Mouse (Mus musculus): ENCODE data around the gene Lmo2. TPM values are rescaled to one million over a fixed set of nuclear protein-coding genes. Genes with fewer than 3 reads are reported as not detected.

The Lmo2 gene
- polyA plus RNA-seq (2014; fragmentation: Illumina TruSeq; extraction: RNeasy Lipid Tissue Mini Kit (QIAGEN cat#74804); ENCODE audit: low read depth, low replicate concordance) = 5.4 TPM

DNA sequence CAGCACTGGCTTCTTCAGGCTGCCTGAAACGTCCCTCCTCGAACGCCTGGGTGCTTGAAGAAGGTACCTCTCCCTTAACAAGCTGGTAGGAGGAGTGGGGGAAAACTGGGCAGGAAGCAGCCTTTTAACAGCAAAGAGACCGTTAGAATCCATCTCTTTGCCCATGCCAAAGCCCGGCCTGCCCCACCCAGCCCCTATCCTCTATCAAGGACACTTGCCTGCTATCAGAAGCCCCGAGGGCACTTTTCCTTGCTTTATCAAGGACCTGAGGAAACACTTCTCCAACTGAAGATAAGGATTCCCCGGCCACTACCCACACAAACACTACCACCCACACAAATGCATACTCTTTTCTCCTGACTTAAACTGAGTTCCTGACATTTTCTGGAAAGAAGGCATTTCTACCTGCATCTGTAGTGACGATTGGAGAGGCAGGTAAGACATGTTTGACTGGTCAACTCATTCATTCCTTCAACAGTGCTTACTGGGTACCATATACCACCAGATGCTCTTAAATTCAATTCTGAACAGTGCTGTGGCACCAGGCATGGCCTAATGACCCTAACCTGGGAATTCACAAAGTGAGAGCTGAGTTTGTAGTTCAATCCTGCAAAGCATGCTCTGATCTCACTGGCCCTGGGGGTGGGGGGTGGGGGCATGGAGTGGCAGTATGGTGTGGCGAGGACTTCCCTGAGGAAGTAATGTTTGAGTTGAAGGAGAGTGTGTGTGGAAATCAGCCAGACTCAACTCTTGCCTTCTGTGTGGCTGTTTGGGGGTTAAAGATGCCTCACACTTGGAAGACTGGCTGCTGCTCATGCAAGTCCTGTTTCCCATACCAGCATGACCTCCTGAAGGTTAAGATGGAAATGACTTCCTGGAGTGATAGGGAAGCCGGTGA is at the start of gene Lmo2:
Gene Lmo2 (plus strand): TSS at position 338 of the 898 bp plus-strand sequence.

DNA sequence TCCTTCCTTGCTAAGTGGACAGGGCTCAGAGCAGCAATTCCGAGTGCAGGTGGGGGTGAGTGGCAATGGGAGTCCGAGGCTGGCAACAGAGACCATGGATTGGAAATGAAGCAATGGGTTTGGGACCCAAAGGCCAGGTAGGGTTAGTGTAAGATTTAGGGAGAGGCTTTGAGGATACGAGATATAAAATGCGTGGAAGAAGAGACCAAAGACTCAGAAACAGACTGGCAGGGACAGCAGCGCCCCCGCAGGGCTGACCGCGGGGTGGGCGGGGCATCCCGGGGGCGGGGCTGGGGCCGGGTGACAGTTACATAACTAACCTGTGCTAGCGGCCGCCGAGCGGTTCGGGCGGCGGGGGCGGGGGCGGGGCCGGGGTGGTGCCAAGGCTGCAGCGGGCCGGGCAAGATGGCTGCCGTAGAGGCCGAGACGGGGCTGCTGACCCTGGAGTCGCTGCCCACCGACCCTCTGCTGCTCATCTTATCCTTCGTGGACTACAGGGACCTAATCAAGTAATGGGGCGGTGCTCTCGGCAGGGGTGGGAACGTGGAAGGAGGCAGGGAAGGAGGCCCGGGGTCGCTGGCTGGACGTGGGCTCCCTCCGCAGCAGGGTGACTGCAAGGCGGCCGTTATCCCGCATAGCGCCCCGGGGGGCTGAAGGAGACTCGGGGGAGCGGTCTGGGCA is 69.8 kb downstream of the Lmo2 start, which contains the start of gene Fbxo3:
Gene Fbxo3 (plus strand): TSS at position 264 of the 681 bp plus-strand sequence.

DNA sequence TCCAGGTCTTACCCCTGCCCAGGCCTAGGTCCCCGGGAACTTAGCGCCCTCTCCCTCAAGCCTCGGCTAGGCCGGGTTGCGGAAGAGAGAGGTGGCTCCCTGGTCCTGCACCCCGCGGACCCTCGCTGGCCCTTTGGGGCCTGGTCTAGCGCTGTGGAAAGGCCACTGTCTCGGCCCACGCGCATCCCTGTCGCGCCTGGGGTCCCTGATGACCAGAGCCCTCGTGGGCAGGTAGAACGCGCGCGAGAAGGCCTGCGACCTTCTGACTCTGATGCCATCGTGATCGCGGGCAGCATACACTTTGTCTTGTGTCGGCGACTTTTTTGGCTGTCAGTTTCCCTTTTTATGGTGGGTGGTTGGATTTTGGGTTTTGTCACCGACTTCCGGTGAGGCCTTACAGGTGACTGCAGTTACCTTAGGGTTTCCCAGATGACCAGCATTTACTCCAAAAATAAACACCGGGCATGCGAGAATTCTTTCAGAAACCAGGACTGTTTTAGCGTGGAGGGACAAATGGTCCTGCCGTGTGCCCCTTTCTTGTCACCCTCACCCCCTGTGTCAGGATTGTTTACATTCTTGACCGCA is 70.4 kb downstream of the Lmo2 start, which contains the start of gene 4931422A03Rik:
Gene 4931422A03Rik (minus strand): TSS at position 223 of the 585 bp plus-strand sequence.

Other genes starting within 250 kb of the Lmo2 start
- 49.3 TPM for gene Nat10, start 196.7 kb upstream of the Lmo2 start, polyA plus RNA-seq (2014; fragmentation: Illumina TruSeq; extraction: RNeasy Lipid Tissue Mini Kit (QIAGEN cat#74804); ENCODE audit: low read depth, low replicate concordance)
- gene Caprin1, start 160.3 kb upstream of the Lmo2 start, polyA plus RNA-seq (2014; fragmentation: Illumina TruSeq; extraction: RNeasy Lipid Tissue Mini Kit (QIAGEN cat#74804); ENCODE audit: low read depth, low replicate concordance) = 541 TPM
- gene Fbxo3, start 69.7 kb downstream of the Lmo2 start, polyA plus RNA-seq (2014; fragmentation: Illumina TruSeq; extraction: RNeasy Lipid Tissue Mini Kit (QIAGEN cat#74804); ENCODE audit: low read depth, low replicate concordance) = 97.1 TPM
- 11.6 TPM for gene 4931422A03Rik, start 70.4 kb downstream of the Lmo2 start, polyA plus RNA-seq (2014; fragmentation: Illumina TruSeq; extraction: RNeasy Lipid Tissue Mini Kit (QIAGEN cat#74804); ENCODE audit: low read depth, low replicate concordance)
- 0.20 TPM for gene Gm10912, start 107.8 kb downstream of the Lmo2 start, polyA plus RNA-seq (2014; fragmentation: Illumina TruSeq; extraction: RNeasy Lipid Tissue Mini Kit (QIAGEN cat#74804); ENCODE audit: low read depth, low replicate concordance)
- gene Gm10799, start 110.6 kb downstream of the Lmo2 start, polyA plus RNA-seq (2014; fragmentation: Illumina TruSeq; extraction: RNeasy Lipid Tissue Mini Kit (QIAGEN cat#74804); ENCODE audit: low read depth, low replicate concordance) = not detected
- gene Cd59b, start 111.9 kb downstream of the Lmo2 start, polyA plus RNA-seq (2014; fragmentation: Illumina TruSeq; extraction: RNeasy Lipid Tissue Mini Kit (QIAGEN cat#74804); ENCODE audit: low read depth, low replicate concordance) = 46.2 TPM
- 36.0 TPM for gene Cd59a, start 137.8 kb downstream of the Lmo2 start, polyA plus RNA-seq (2014; fragmentation: Illumina TruSeq; extraction: RNeasy Lipid Tissue Mini Kit (QIAGEN cat#74804); ENCODE audit: low read depth, low replicate concordance)
- 0.94 TPM for gene A930018P22Rik, start 164.8 kb downstream of the Lmo2 start, polyA plus RNA-seq (2014; fragmentation: Illumina TruSeq; extraction: RNeasy Lipid Tissue Mini Kit (QIAGEN cat#74804); ENCODE audit: low read depth, low replicate concordance)

Data from testis, adult 10 weeks (tissue).